Mouse (Mus musculus) myocyte (in vitro differentiated cells): ENCODE results near the gene Tex9. TPM values are rescaled to one million over a fixed set of nuclear protein-coding genes. Genes with fewer than 3 reads are reported as not detected.

Experiments
- H3K27me3 ChIP-seq: one replicate; pipeline ENCODE4 v1.6.1; 2011; ENCODE audit not compliant: control insufficient read depth, insufficient read depth, insufficient read length
- H3K36me3 ChIP-seq: one replicate; pipeline ENCODE4 v1.6.1; 2011; ENCODE audit not compliant: control insufficient read depth, insufficient read depth
- H3K4me2 ChIP-seq: one replicate; pipeline ENCODE4 v1.6.1; 2011; ENCODE audit warnings: low read depth, control low read depth
- H3K4me3 ChIP-seq: one replicate; pipeline ENCODE4 v1.5.1; 2011; ENCODE audit warnings: mild to moderate bottlenecking, control low read depth, moderate library complexity
- H3K79me2 ChIP-seq: one replicate; pipeline ENCODE4 v1.6.1; 2011; ENCODE audit not compliant: control insufficient read depth, insufficient read depth
- H3ac ChIP-seq: one replicate; pipeline ENCODE4 v1.6.1; 2011; ENCODE audit not compliant: control insufficient read depth, insufficient read length
- CEBPB ChIP-seq: IDR thresholded peaks from 2 replicates; pipeline ENCODE4 v1.6.1; 2011; ENCODE audit warnings: mild to moderate bottlenecking, moderate library complexity; ENCODE audit not compliant: poor library complexity, insufficient read depth, severe bottlenecking
- E2F4 ChIP-seq: IDR thresholded peaks from one replicate; pipeline ENCODE4 v1.6.1; 2011; ENCODE audit warnings: mild to moderate bottlenecking, control low read depth, moderate library complexity; ENCODE audit not compliant: insufficient read depth
- MAX ChIP-seq: IDR thresholded peaks from one replicate; pipeline ENCODE4 v1.6.1; 2011; ENCODE audit warnings: low read depth, mild to moderate bottlenecking, control low read depth
- MYOD1 ChIP-seq, 3 experiments: IDR thresholded peaks; one replicate each; pipeline ENCODE4 v1.6.1; 2011; ENCODE audit warnings: control low read depth in 2 of 3, low read depth in 2 of 3, mild to moderate bottlenecking in 2 of 3, moderate library complexity in 1 of 3; ENCODE audit not compliant: insufficient read length in 2 of 3, control insufficient read depth in 1 of 3
- MYOG ChIP-seq, 3 experiments: IDR thresholded peaks; one replicate each; pipeline ENCODE4 v1.6.1; 2011; ENCODE audit warnings: control low read depth in 2 of 3, low read depth in 2 of 3, mild to moderate bottlenecking in 2 of 3; ENCODE audit not compliant: insufficient read length in 2 of 3, control insufficient read depth in 1 of 3, insufficient read depth in 1 of 3
- POLR2A ChIP-seq: IDR thresholded peaks from one replicate; pipeline ENCODE4 v1.6.1; 2011; ENCODE audit warnings: low read depth, mild to moderate bottlenecking, control low read depth, moderate library complexity; ENCODE audit not compliant: insufficient read length
- POLR2AphosphoS2 ChIP-seq: IDR thresholded peaks from one replicate; pipeline ENCODE4 v1.6.1; 2011; ENCODE audit warnings: low read depth, control low read depth; ENCODE audit not compliant: insufficient read length
- REST ChIP-seq: IDR thresholded peaks from one replicate; pipeline ENCODE4 v1.6.1; 2011; ENCODE audit warnings: mild to moderate bottlenecking, control low read depth, moderate library complexity; ENCODE audit not compliant: insufficient read depth, insufficient read length
- SRF ChIP-seq: IDR thresholded peaks from one replicate; pipeline ENCODE4 v1.6.1; 2011; ENCODE audit warnings: low read depth; ENCODE audit not compliant: control insufficient read depth, insufficient read length
- TCF12 ChIP-seq: IDR thresholded peaks from one replicate; pipeline ENCODE4 v1.6.1; 2011; ENCODE audit warnings: mild to moderate bottlenecking, control low read depth; ENCODE audit not compliant: poor library complexity, insufficient read depth, severe bottlenecking
- TCF3 ChIP-seq: IDR thresholded peaks from one replicate; pipeline ENCODE4 v1.6.1; 2011; ENCODE audit warnings: low read depth, control low read depth; ENCODE audit not compliant: insufficient read length
- USF1 ChIP-seq: IDR thresholded peaks from one replicate; pipeline ENCODE4 v1.6.1; 2011; ENCODE audit warnings: low read depth, mild to moderate bottlenecking, control low read depth, moderate library complexity
- polyA plus RNA-seq: library from polyadenylated mRNA; unstranded; fragments of >200 nt; fragmentation: generic; extraction: Trizol; gene quantifications from one replicate; pipeline ENCODE4 v1.2.1, GENCODE M21; 2012; ENCODE audit warnings: missing spikeins

Tex9 gene
- polyA plus RNA-seq, 1 experiment, result 2.7 TPM

GRCm38 (mm10) chr9:72526091-72526490 is 34.1 kb upstream of the Tex9 start:
- Histone ChIP-seq H3K4me2 (no peak overlapping the region), H3K79me2 (no peaks in the 10 kb centered on the region), H3ac (no peak overlapping the region), H3K36me3 (no peaks in the 10 kb centered on the region), H3K4me3 (no peak overlapping the region), H3K27me3 (no peaks in the 10 kb centered on the region)
- TF ChIP-seq POLR2AphosphoS2, result no peak
- no peak for TF ChIP-seq USF1
- TF ChIP-seq POLR2A, result no peak

- Histone ChIP-seq H3K27me3 (no peaks in the 10 kb centered on the region), H3K4me3 (no peak overlapping the region), H3K79me2 (no peaks in the 10 kb centered on the region), H3K4me2 (no peak overlapping the region), H3K36me3 (no peaks in the 10 kb centered on the region), H3ac (no peak overlapping the region)
- TF ChIP-seq POLR2AphosphoS2 (no peak), POLR2A (no peak), TCF12 (no peak), MAX (no peak), E2F4 (no peak), REST (no peak), CEBPB (no peak), MYOD1 (IDR thresholded peaks at IDR 0.05; ENCODE audit: control insufficient read depth in 1 of 3, insufficient read length in 2 of 3, low read depth in 2 of 3) (no peak), MYOG (IDR thresholded peaks at IDR 0.05; ENCODE audit: control insufficient read depth in 1 of 3, insufficient read depth in 1 of 3, insufficient read length in 2 of 3, low read depth in 2 of 3) (no peak), TCF3 (no peak), SRF (no peak), USF1 (no peak)
Measured at GRCm38 (mm10) chr9:72520849-72521248, 28.8 kb upstream of the Tex9 start.

GRCm38 (mm10) chr9:72519246-72519645 is 27.2 kb upstream of the Tex9 start:
- no peak overlapping the region for H3K4me3 ChIP-seq
- no peaks in the 10 kb centered on the region for H3K27me3 ChIP-seq
- no peak for TF ChIP-seq CEBPB
- no peak for TF ChIP-seq E2F4
- no peak for TF ChIP-seq MYOG (IDR thresholded peaks at IDR 0.05; ENCODE audit: control insufficient read depth in 1 of 3, insufficient read depth in 1 of 3, insufficient read length in 2 of 3, low read depth in 2 of 3)
- TF ChIP-seq MAX, result no peak
- no peak for TF ChIP-seq MYOD1 (IDR thresholded peaks at IDR 0.05; ENCODE audit: control insufficient read depth in 1 of 3, insufficient read length in 2 of 3, low read depth in 2 of 3)
- no peak for TF ChIP-seq USF1
- no peak for TF ChIP-seq SRF
- no peak for TF ChIP-seq TCF12
- TF ChIP-seq POLR2AphosphoS2, result no peak
- TF ChIP-seq TCF3, result no peak
- TF ChIP-seq REST, result no peak
- no peak for TF ChIP-seq POLR2A
- no peak overlapping the region for H3K4me2 ChIP-seq
- H3K36me3 ChIP-seq, result no peaks in the 10 kb centered on the region
- H3K79me2 ChIP-seq, result no peaks in the 10 kb centered on the region
- no peak overlapping the region for H3ac ChIP-seq

- Histone ChIP-seq H3ac (no peak overlapping the region), H3K27me3 (no peaks in the 10 kb centered on the region), H3K36me3 (no peaks in the 10 kb centered on the region), H3K79me2 (no peaks in the 10 kb centered on the region), H3K4me2 (no peak overlapping the region), H3K4me3 (no peak overlapping the region)
- TF ChIP-seq CEBPB (no peak), SRF (no peak), REST (no peak), TCF3 (no peak), E2F4 (no peak), POLR2AphosphoS2 (no peak), USF1 (no peak), POLR2A (no peak), MYOD1 (IDR thresholded peaks at IDR 0.05; ENCODE audit: control insufficient read depth in 1 of 3, insufficient read length in 2 of 3, low read depth in 2 of 3) (no peak), MAX (no peak), MYOG (IDR thresholded peaks at IDR 0.05; ENCODE audit: control insufficient read depth in 1 of 3, insufficient read depth in 1 of 3, insufficient read length in 2 of 3, low read depth in 2 of 3) (no peak), TCF12 (no peak)
Measured at GRCm38 (mm10) chr9:72515366-72515765, 23.4 kb upstream of the Tex9 start.

- Histone ChIP-seq H3K4me3 (no peak overlapping the region), H3K27me3 (no peaks in the 10 kb centered on the region), H3ac (no peak overlapping the region), H3K36me3 (no peaks in the 10 kb centered on the region), H3K4me2 (no peak overlapping the region), H3K79me2 (no peaks in the 10 kb centered on the region)
- TF ChIP-seq TCF12, result no peak
- TF ChIP-seq MAX, result no peak
- no peak for TF ChIP-seq E2F4
- TF ChIP-seq TCF3, result no peak
- no peak for TF ChIP-seq CEBPB
- no peak for TF ChIP-seq MYOG (IDR thresholded peaks at IDR 0.05; ENCODE audit: control insufficient read depth in 1 of 3, insufficient read depth in 1 of 3, insufficient read length in 2 of 3, low read depth in 2 of 3)
Measured at GRCm38 (mm10) chr9:72512229-72512981, 20.4 kb upstream of the Tex9 start.

GRCm38 (mm10) chr9:72497171-72497570 is 5.2 kb upstream of the Tex9 start:
- TF ChIP-seq MYOG (IDR thresholded peaks at IDR 0.05; ENCODE audit: control insufficient read depth in 1 of 3, insufficient read depth in 1 of 3, insufficient read length in 2 of 3, low read depth in 2 of 3), result no peak
- TF ChIP-seq E2F4, result no peak
- TF ChIP-seq USF1, result no peak
- no peak for TF ChIP-seq TCF12
- no peak for TF ChIP-seq SRF
- TF ChIP-seq POLR2A, result no peak
- TF ChIP-seq TCF3, result no peak
- no peak for TF ChIP-seq CEBPB

More at GRCm38 (mm10) chr9:72497171-72497570, 5.2 kb upstream of the Tex9 start:
- no peaks in the 10 kb centered on the region for H3K36me3 ChIP-seq
- H3K27me3 ChIP-seq, result no peaks in the 10 kb centered on the region
- no peaks in the 10 kb centered on the region for H3K79me2 ChIP-seq
- no peak overlapping the region for H3ac ChIP-seq
- no peak overlapping the region for H3K4me3 ChIP-seq
- H3K4me2 ChIP-seq, result no peak overlapping the region
